ENCODE assay signal across 8 mouse cellular contexts in the genomic region with DNA sequence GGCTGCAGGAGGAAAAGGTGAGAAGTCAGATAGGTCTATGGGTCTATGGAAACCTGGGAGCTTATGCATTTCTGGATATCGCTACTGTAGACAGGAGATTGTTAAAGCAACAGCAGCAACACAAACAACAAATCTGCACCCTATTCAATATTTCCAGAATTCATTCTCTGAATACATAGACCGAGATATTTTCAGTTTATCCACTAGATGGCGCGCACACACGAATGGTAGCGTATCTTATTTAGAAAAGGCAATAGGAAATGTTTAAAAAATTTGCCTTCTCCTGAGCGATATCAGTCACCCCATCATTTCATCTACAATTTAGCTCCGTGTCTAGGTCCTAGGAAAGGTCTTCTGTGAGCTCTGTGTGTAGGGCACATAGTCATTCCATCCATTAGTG. TPM values are rescaled to one million over a fixed set of nuclear protein-coding genes. Genes with fewer than 3 reads are reported as not detected.
A peak's percentile ranks its signal among the peaks of the same experiment; 100 is the strongest.
DNase-seq lines count a peak whose midpoint lies in the region; ATAC-seq and TF ChIP-seq lines count a peak whose summit lies in the region.

No protein-coding gene starts in this region.

- peak; percentile 74 for TF ChIP-seq CTCF in intestine, postnatal 0 days (IDR thresholded peaks at IDR 0.05; ENCODE audit: low read depth)
- TF ChIP-seq CTCF in heart, postnatal 0 days (IDR thresholded peaks at IDR 0.05; ENCODE audit: low read depth): peak; percentile 58

- no peak for TF ChIP-seq EP300 in heart, postnatal 0 days (IDR thresholded peaks at IDR 0.05; ENCODE audit: low read depth)

- no peak overlapping the region for H3K27ac ChIP-seq in intestine, postnatal 0 days (ENCODE audit: low read depth, low read length)
- H3K27ac ChIP-seq in intestine, embryonic 15.5 days: no peak overlapping the region
- no peak overlapping the region for H3K27ac ChIP-seq in heart, postnatal 0 days (ENCODE audit: low read depth)
- no peak overlapping the region for H3K27ac ChIP-seq in midbrain, embryonic 13.5 days

- no peak overlapping the region for H3K4me3 ChIP-seq in intestine, postnatal 0 days (ENCODE audit: low read depth, low read length)
- H3K4me3 ChIP-seq in intestine, embryonic 15.5 days (replicated peaks): no peak overlapping the region
- no peak overlapping the region for H3K4me3 ChIP-seq in heart, postnatal 0 days (ENCODE audit: low read depth, low read length)
- H3K4me3 ChIP-seq in midbrain, embryonic 13.5 days (replicated peaks): no peak overlapping the region

- no peaks in the 10 kb centered on the region for H3K9me3 ChIP-seq in intestine, postnatal 0 days (ENCODE audit: control insufficient read depth)
- no peaks in the 10 kb centered on the region for H3K9me3 ChIP-seq in intestine, embryonic 15.5 days
- H3K9me3 ChIP-seq in heart, postnatal 0 days (replicated peaks; ENCODE audit: control insufficient read depth, low read length): no peaks in the 10 kb centered on the region
- H3K9me3 ChIP-seq in midbrain, embryonic 13.5 days: no peaks in the 10 kb centered on the region

- DNase-seq in A20 (ENCODE audit: low read depth, low spot score) (peak; percentile 42), MN1 (ENCODE audit: low spot score) (peak; percentile 20)
- peak; percentile 28 for DNase-seq in heart, postnatal 0 days (ENCODE audit: low spot score)
- no peak for DNase-seq in B cell, adult 2 months
- no peak for DNase-seq in natural killer cell, adult 2 months (ENCODE audit: low spot score in 2 of 2)

- H3K4me1 ChIP-seq in intestine, postnatal 0 days (replicated peaks; ENCODE audit: control insufficient read depth, insufficient read depth, low read length): no peaks in the 10 kb centered on the region
- H3K4me1 ChIP-seq in intestine, embryonic 15.5 days (replicated peaks): no peaks in the 10 kb centered on the region
- H3K4me1 ChIP-seq in heart, postnatal 0 days (ENCODE audit: control insufficient read depth, insufficient read depth): no peaks in the 10 kb centered on the region
- H3K4me1 ChIP-seq in midbrain, embryonic 13.5 days (replicated peaks): no peaks in the 10 kb centered on the region

- WGBS in intestine, postnatal 0 days: 9% methylated on average over 8 of the region's 8 CpGs
- 8% methylated on average over 8 of the region's 8 CpGs for WGBS in intestine, embryonic 15.5 days
- WGBS in heart, postnatal 0 days: 4% methylated on average over 8 of the region's 8 CpGs
- WGBS in midbrain, embryonic 13.5 days: 9% methylated on average over 8 of the region's 8 CpGs

- no peak overlapping the region for H3K4me2 ChIP-seq in intestine, postnatal 0 days (replicated peaks; ENCODE audit: low read depth)
- no peak overlapping the region for H3K4me2 ChIP-seq in intestine, embryonic 15.5 days (replicated peaks)
- H3K4me2 ChIP-seq in heart, postnatal 0 days (ENCODE audit: low read depth, low read length): peak overlapping the region; percentile 41
- 0 out of 2 replicates have a peak overlapping the region, but pooled peaks have one; percentile 19 for H3K4me2 ChIP-seq in midbrain, embryonic 13.5 days (replicated peaks)

- H3K27me3 ChIP-seq in intestine, postnatal 0 days (replicated peaks; ENCODE audit: control insufficient read depth, insufficient read depth, low read length): no peaks in the 10 kb centered on the region
- no peaks in the 10 kb centered on the region for H3K27me3 ChIP-seq in intestine, embryonic 15.5 days (replicated peaks)
- no peaks in the 10 kb centered on the region for H3K27me3 ChIP-seq in heart, postnatal 0 days (ENCODE audit: control insufficient read depth, insufficient read depth, low read length)
- no peaks in the 10 kb centered on the region for H3K27me3 ChIP-seq in midbrain, embryonic 13.5 days

- H3K36me3 ChIP-seq in intestine, postnatal 0 days (ENCODE audit: control insufficient read depth, insufficient read depth): no peaks in the 10 kb centered on the region; the same call in 1 of the 2 replicates
- H3K36me3 ChIP-seq in intestine, embryonic 15.5 days: no peaks in the 10 kb centered on the region
- H3K36me3 ChIP-seq in heart, postnatal 0 days (replicated peaks; ENCODE audit: control insufficient read depth, insufficient read depth, low read length): no peaks in the 10 kb centered on the region
- H3K36me3 ChIP-seq in midbrain, embryonic 13.5 days: no peaks in the 10 kb centered on the region

- no peak overlapping the region for H3K9ac ChIP-seq in intestine, postnatal 0 days (ENCODE audit: low read depth, low read length)
- H3K9ac ChIP-seq in intestine, embryonic 15.5 days: no peak overlapping the region
- no peak overlapping the region for H3K9ac ChIP-seq in heart, postnatal 0 days (replicated peaks; ENCODE audit: low read depth, low read length)
- H3K9ac ChIP-seq in midbrain, embryonic 13.5 days (replicated peaks): no peak overlapping the region

- ATAC-seq in intestine, postnatal 0 days: no peak
- no peak for ATAC-seq in intestine, embryonic 15.5 days
- no peak for ATAC-seq in heart, postnatal 0 days (ENCODE audit: insufficient read depth, low read depth)
- ATAC-seq in midbrain, embryonic 13.5 days: no peak

RNA-seq across cellular contexts. Expression of a gene that starts 21.1 kb away (rescaled TPM):
- 217 and 240 TPM in 2 replicates for polyA plus RNA-seq in intestine, postnatal 0 days (2015; fragmentation: Nextera tagmentation; extraction: Ambion mirVana)
- 326 and 333 TPM in 2 replicates for polyA plus RNA-seq in intestine, embryonic 15.5 days (2015; fragmentation: Nextera tagmentation; extraction: Ambion mirVana)
- total RNA-seq in heart, postnatal 0 days (2014; rRNA removed; ENCODE audit: low replicate concordance): 0.85 and 2.2 TPM in 2 replicates
- 0.10 and 0.14 TPM in 2 replicates for polyA plus RNA-seq in heart, postnatal 0 days (2015; fragmentation: Nextera tagmentation; extraction: Ambion mirVana)
- polyA plus RNA-seq in midbrain, embryonic 13.5 days (2015; fragmentation: Nextera tagmentation; extraction: Ambion mirVana): 0.44 and 0.48 TPM in 2 replicates

Comparison
In these comparisons a context has a peak if more than half of its experiments do, and no peak if none do; other contexts are left out.
1. H3K4me2 ChIP-seq: peak in heart, postnatal 0 days (single experiment) and midbrain, embryonic 13.5 days (single experiment); none in intestine, postnatal 0 days (single experiment) and intestine, embryonic 15.5 days (single experiment).
2. DNase-seq: peak in A20 (single experiment), MN1 (single experiment) and heart, postnatal 0 days (single experiment); none in B cell, adult 2 months (0 of 2) and natural killer cell, adult 2 months (0 of 2).
3. RNA of a gene that starts 21.1 kb away (polyA plus RNA-seq): 326 to 333 TPM in intestine, embryonic 15.5 days and 217 to 240 TPM in intestine, postnatal 0 days; 0.44 to 0.48 TPM in midbrain, embryonic 13.5 days and 0.10 to 0.14 TPM in heart, postnatal 0 days; every median in the first group is over 100 times any median in the second.